Mouse (Mus musculus): Measurements from ENCODE around the gene Rbm20.
"Not testable (repeated sequence)": the region's sequence is repeated elsewhere in the genome, so short reads cannot be mapped to it uniquely, and the experiment has no call there.

The Rbm20 gene

DNA sequence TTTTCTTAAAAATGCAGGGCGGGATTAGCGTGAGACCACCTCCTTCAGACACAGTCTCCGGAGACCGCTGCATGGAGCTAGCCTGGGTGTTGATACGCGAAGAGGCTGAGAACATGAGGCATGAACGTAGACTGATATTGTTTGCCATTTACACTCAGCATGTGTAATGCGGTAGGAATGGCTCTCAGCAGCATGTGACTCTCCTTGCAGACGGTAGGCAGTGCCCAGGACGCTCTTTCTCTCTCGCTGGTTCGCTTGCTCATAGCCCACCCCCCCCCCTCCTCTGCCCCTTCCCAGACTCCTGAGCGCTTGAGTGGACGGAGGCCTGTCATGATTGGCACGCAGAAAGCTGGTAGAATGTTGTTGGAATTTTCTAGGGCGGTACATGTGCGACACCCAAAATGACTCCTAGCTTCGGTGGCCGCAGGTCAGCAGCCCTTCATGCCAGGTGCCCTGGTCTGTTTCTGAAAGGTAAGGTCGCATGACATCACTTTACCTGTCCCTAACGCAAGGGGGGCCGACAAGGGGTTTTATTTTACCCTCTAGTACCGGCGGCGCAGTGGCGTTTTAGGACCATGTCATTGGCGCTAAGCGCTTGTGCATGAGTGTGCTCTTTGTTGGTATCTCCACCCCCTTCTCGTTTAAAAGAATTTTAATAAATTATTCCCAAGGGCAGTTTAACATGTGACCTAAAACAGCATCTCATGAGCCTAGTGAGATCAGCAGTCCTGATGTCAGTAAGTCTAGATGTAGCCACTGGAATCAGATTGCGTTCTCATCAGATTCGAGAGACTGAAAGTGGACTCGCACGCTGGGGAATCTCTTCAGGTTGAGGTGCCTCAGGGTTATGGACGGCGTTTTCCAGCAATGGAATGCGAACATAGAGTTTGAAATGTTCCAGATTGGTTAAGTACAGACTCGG, 116.1 kb downstream of the Rbm20 start:
- no peak for DNase-seq

DNA sequence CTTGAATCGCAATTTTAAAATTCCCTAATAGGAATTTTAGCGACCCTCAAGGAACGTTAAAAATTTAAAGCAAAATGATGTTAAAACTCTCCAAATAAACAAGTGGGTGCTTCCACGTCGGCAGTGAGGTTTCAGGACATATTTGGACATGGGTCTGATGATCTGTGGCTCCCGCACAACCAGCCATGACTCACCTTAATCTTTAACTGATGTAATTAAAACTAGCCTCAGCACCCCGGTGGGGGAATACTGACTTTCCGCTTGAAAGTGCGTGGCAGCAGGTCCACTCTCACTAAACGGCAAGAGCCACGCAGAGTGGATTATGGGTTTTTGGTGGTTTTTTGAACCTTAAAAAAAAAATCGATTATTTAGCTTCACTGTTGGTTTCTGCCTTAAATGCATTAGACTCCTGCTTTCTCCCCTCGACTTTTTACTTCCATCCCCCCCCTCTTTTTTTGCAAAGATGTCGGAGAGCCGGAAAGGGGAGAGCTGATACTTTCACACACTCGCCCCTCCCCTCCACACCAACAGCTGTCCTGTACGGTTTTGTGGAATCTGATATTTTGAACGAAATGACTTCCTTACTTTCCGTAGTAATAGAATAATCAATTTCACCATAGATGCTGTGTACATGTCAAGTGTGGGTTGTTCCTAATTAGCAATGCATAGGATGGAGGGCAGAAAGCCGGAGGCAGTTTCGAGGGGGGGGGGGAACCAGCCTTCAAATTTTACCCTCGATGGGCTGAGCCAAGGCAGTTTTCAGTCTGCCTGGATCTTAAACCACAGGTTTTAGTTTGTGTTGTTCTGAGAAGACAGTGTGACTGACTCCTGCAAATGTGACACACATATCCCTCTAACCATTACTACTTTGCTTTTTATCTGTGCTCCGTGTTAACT, 117.1 kb downstream of the Rbm20 start:
- DNase-seq = no peak

DNA sequence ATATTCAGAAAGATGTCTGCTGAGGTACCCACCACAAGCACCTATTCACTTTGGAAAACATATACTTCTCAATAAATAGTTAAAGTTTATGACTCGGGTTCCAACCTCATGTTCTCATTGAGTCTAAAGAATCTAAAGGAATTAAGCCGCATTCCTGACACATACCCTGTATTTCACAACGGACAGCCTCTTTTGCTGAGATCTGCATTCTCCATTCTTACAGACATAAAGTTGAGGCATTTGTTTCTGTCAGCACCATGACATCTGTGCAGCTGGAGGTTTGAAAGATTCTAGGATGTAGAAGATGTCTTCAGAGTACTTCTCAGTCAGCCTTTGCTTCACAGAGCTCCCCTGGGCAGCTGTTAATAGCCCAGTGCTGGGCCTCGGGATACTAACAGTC, 117.9 kb downstream of the Rbm20 start:
- no peak for DNase-seq

DNA sequence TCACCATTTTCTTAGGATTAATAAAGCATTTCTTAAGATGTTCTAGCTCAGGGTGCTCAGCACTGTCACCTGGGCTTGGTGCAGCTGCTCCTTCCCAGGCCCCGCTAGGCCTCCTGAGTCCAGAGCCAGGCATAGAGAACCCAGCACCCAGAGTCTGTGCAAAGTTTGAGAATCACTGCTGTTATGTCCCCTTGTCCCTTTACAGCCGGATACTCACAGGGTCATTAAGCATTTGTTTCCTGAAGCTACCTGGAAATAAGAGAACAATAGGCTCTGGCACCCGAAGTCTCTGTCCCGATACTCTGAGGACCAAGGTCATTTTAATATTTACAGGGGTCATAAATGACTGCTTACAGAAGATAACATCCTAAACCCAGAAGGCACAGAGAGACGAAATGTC, 118.9 kb downstream of the Rbm20 start:
- no peak for DNase-seq

DNA sequence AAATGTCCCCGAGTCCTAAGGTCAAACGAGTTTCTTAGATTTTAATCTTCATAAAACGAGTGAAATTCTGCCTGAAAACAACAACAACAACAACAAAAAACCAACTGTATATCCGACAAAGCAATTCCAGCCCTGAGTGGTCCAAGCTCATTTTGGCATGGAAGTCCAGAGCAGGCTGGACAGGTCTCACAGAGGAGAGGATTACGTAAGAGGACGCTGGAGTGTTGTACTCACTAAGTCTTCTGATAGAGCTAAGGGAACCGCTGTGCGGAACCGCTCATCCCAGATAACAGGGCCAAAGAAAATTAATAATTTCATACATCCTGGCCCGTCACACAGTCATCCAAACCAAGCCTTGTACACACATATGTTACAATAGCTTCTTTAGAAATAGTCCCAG, 120.7 kb downstream of the Rbm20 start:
- DNase-seq = peak; percentile 34

DNA sequence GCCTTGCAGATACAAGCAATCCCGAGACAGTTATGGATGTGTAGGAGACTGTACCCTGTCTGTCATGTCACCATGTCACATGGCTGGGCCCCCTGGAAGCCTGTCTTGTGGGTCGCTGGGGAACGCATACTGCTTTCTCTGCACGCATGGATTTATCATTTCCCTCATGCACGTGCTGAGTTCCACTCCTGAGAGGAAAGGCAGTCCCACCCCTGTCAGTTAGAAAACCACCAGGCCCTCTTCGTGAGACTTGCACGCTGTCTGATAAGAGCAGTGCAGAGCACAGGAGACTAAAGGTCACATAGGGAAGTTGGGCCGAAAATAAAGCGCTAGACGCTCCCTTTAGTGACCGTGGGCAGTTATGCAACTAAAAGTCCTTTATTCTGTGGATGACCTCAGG, 122.8 kb downstream of the Rbm20 start:
- DNase-seq = no peak

DNA sequence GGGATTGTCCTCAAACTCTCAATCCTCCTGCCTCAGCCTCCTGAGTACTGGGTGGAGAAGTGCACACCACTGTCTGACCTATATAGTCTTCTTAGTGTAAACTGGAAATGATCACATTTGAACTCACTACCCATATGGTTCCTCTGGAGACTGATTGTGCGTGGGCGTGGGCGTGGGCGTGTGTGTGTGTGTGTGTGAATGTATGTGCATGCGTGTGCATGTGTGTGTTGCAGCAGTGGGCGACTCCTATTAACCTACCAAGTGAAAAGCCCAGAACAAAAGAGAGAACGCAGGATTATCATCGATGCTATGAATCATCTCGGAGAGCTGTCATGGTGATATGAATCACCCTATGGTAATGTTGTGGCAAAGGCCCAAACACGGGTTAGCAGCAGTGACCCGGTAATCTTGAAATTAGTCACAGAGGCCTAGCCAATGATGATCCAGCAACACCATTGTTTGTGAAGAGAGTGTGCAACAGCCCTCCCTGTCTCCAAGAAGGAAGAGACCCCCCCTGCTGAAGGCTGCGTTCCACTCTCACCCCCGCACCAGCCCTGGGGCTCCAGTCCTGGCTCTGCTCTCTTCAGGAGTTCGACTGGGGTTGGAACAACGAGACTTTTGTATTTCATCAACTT, 123.4 kb downstream of the Rbm20 start:
- DNase-seq = no peak

DNA sequence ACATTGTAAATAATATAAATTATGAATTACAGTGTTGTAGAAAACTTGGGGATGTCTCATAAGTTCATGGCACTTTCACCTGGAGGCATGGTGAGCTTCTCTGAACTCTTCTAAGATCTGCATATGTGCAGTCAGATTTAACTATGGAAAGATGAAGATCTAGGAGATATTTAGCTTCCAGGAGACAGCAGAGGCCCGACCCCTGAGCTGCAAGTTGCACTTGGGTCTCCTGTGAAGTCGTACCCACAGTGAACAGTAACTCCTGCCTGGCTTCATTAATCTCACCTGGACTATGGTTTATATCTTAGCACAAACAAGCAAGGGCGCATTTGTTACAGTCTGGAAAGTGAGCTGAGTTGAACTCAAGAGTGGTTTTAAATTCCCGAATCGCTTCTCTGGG, 124.3 kb downstream of the Rbm20 start:
- no peak for DNase-seq

DNA sequence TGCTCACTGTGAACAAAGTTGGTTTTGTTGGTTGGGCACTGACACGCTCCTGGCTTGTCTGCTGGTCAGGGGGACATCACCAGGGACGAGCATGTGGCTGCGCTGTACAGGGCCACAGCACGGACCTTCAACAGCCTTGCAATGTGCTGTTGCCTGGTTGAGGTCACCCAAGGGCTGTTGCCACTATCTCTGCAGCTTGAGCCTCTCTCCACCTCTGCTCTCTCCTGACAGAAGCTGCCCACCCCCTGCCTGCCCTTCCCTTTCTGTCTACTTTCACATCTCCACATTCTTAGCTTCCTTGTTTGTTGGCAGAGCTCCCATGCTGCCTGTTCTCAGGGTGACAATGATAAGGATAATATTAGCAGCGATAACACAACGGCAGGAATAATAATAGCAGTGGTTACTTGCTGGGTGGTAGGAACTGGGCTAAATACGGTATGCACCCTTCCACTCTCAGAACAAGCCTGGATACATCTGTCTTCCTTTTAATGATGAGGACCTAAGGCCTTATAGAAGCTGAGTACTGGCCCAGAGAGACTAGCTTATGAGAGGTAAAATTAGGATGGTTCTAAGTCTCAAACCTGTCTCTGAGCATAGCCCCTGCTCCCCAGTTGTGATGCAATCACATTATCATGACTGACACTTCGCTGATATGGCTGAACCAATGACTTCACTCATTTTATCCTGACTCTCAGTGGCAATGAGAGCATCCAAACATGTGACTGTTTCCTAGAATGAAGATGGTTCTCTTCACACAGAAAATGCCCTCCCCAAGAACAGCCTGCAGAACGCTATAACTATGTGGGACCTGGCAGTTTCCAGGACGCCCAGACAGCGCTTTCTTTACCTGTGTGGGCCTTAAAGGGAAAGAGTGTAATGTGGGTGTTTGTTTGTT, 124.9 kb downstream of the Rbm20 start:
- DNase-seq = no peak

DNA sequence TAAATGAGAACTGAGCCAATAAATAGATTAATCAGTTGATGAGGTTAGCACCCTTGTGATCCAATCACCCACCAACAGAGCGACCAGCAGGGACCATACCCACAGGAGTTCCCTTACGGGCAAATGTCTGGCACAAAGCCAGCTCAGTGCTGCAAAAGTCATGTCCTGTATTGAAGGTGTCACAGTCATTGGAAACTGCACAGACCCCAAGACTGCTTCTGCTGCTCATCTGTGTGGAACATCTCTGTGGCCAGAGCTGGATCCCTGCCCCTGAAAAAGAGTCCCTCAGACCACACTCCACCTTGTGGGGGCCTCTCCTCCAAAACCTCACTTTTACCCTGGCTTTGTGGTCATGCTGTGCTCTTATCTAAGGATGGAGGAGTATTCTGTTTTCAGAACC, 126.8 kb downstream of the Rbm20 start:
- DNase-seq = no peak

DNA sequence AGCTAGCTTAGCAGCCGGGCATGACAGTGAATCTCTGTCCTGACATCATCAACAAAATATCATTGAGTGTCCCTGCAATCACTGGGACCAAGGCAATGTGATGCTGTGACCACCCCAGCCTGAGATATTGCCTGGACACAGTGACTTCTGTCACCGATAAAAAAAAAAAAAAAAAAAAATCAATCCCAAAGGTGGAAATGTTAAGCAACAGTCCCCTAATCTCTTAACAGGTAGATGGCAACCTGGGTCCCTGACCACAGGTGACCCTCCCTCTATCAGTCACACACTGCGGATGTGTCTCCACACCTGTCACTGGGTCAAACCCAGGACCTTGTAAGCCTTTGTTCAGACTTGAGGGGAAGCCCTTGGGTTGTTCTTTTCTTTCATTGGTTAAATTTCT, 128.0 kb downstream of the Rbm20 start:
- no peak for DNase-seq

DNA sequence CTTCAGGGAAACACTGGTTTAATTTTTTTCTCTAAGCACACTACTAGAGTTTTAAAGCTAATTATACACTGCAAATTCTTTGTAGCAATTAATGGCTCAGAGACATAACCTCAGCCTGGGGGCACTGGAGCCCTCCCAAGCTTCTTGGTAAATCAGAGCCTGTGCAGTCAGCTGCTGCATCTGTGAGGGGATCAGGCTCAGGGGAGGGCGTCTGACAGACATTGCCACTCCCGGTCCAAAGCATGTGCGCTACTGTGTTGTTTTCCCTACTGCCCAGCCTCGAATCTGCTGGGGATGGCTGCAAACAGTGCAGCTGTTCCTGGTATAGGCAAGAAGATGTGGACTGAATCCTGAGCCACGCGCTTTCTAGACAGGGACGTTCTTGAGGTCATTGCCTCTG, 129.0 kb downstream of the Rbm20 start:
- DNase-seq = no peak

DNA sequence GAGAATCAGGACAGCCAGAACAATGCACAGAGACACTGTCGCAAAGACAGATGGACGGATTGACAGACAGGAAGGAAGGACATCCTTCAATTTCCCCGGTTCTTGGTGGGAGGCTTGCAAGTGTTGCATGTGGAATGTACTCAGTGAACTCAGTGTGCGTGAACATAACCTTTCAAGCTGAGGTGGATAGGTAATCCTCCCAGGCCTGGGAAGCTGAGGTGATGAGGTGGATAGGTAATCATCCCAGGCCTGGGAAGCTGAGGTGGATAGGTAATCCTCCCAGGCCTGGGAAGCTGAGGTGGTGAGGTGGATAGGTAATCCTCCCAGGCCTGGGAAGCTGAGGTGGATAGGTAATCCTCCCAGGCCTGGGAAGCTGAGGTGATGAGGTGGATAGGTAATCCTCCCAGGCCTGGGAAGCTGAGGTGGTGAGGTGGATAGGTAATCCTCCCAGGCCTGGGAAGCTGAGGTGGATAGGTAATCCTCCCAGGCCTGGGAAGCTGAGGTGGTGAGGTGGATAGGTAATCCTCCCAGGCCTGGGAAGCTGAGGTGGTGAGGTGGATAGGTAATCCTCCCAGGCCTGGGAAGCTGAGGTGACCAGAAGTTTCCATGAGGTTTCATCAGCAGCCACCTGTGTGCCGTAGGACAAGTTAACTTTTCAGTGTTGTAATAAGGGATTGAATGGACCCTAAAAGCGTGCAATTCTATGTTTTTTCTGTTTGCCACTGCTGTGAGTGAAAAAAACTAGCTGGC, 129.6 kb downstream of the Rbm20 start:
- DNase-seq = not testable (repeated sequence)

DNA sequence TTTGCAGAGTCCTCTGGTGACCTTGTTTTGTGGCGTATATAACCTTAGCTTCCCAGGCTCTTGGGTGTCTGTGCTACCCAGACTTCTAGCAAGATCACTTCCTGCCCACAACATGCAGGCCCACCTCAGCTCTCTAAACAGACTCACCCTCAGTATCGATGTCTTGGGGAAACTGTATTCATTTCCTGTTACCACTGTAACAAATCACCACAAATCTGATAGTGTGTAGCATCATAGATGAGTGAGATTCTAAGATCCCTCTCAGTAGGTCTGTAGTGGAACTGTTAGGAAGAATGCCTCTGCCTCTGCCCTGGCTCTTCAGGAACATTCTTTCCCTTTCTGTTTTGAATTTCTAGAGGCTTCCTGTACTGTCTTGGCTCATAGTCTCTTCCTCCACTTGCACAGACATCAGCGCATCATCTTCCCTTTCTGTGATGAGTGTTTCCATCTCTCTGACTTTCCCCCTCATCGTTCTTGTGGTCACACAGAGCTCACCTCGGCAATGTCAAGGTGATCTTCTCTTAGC, 130.2 kb downstream of the Rbm20 start:
- no peak for DNase-seq

DNA sequence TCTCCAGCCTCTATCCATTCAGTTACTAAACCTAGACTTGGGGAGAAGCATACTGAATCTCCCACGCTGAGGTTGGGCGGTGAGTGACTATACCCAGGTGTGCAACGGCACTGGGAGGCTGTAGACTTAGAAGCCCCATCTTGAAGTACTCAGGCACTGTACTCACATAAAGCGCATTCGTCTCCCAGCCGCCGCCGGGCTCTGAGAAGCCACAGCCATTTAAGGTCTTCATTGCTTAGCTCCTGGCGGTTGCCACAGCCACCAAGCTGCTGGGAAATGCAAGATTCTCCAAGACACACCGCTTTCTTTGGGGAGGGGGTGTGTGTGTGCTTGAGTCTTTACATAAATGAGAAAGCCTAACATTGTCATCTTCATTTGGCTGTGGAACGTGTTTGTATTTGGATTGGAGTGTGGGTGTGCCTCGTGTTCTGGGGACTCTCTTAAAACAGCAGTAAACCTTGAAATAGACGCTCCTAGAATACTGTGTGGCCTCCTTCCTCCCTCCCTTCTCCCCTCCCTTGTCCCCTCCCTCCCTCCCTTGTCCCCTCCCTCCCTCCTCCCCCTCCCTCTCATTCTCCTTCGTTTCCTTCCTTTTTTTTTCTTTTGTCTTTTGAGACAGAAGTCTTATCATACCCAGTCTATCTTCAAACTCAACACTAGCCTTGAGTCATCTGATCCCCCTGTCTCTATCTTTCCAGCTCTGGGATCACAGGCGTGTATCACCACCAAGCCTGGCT, 131.1 kb downstream of the Rbm20 start:
- no peak for DNase-seq

DNA sequence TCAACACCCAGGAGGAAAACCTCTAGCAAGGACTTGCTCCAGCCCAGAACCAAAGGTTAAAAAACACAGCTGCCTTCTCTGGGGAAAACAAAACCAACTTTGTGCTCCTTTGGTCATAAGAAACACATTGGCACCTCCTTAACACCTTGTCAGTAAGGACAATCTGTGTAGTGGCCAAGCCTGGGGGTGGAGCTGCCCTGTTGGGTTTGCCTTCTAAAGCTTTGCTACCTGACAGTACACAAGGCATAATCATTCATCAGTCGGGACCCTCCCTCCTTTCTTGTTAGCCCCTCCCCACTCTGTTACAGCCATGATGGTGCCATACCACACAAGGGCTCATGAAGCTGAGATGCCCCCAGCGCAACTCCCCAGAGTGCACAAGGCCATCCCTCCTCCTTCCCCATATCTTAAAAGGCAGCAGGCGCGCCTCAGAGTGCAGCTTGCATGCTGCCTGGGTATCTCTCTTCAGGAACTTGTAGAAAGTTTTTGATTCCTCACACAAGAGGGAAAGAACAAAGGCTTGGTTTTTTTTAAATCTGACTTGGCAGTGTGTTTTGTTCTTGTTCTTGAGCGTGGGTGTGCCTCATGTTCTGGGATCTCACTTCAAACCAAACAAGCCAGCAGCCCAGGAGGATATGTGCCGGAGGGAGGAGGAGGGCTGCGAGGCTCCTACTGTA, 132.2 kb downstream of the Rbm20 start:
- no peak for DNase-seq

DNA sequence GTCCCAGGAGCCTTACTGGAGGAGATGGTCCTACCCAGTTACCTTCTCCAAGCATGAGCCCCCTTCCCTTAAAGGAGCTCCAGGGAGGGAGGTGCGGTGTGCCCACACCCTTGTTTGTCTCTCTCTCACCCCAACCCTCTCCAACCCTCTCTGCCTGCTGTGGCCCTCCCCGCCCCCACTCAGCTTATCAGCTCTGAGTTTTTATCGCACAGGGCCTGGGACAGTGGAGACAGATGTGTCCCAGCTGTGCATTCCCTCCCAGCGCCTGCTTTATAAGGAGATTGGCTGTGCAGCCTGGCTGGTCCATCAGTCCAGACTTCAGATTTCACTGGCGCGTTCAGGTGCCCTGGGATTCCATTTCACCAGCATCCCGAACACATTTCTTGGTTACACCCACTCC, 132.9 kb downstream of the Rbm20 start:
- DNase-seq = peak; percentile 71

DNA sequence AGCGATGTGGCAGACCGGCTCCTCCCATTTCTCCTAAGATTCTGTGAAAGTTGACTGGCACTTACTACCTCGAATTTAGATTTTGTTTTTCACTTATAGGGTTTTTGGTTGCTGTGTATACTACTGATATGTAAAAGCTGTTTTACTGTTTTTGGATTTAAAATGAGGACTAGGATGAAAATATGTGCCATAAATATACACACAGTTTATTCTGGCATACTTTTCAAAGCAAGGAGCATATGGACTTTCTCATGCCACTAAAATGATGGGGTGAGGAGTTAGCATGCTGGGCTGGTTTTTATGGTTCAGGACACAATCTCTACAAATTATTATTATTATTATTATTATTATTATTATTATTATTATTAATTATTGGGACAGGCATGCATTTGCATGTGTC, 133.5 kb downstream of the Rbm20 start:
- DNase-seq = no peak

DNA sequence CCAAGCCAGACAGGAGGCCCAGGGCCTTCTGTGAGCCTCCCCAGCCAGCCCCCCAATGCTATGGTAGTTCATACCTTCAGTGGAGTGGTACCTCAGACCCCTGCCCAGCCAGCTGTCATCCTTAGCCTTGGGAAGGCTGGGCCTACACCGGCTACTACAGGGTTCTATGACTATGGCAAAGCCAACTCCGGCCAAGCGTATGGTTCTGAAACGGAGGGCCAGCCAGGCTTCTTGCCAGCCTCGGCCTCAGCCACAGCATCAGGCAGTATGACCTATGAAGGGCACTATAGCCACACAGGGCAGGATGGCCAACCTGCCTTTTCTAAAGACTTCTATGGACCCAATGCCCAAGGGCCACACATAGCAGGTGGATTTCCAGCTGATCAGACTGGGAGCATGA, 136.5 kb downstream of the Rbm20 start:
- no peak for DNase-seq

DNA sequence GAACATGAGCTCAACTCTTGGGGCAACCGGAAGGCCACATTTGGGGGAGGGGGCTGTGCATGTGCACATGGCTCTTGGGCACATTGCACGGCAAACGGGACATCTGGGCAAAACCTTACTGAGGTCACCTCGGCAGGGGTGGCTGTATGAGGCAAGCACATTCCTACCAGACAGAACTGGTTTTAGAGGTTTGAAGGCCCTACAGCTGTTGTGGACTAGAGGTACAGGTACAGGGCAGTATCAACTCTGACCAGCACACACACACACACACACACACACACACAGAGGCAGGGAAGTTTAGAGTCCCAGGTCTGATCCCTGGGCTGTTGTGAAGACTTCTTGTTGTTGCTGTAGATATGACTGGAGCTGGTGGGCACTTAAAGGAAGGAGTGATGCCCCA, 138.6 kb downstream of the Rbm20 start:
- no peak for DNase-seq
